Mouse (Mus musculus): ENCODE data around the gene Parva.

DNA sequence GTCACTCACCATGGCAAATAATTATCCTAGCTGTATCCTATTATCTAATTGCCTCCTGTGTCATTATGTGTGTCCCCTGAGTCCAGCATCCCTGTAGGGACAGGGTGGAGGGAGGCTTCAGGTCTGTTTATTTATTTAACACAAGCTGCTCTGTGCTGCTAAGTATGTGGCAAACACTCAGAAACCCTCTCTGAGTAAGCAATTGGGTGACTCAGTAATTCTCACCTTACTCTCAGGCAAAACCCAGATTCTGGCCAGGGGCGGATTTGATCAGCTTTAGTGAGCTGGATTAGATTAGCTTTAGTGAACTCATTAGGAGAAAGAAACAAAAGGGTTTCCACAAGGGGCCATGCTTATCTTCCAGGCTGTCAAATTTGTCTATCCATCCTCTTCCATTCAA, 64.4 kb downstream of the Parva start:
- TF ChIP-seq CTCF (IDR thresholded peaks at IDR 0.05; ENCODE audit: control insufficient read depth, insufficient read depth, insufficient read length), result no peak
- TF ChIP-seq MAX (IDR thresholded peaks at IDR 0.05), result no peak
- TF ChIP-seq USF1 (IDR thresholded peaks at IDR 0.05; ENCODE audit: low read depth), result no peak
- no peak for TF ChIP-seq CEBPB (IDR thresholded peaks at IDR 0.05; ENCODE audit: low read depth)
- TF ChIP-seq MYOG (IDR thresholded peaks at IDR 0.05; ENCODE audit: control insufficient read depth, extremely low read depth, insufficient read length), result no peak
